Mouse (Mus musculus) mouse embryonic stem cell (cell line): ENCODE data around the gene Higd1c.
"Not testable (repeated sequence)": the region's sequence is repeated elsewhere in the genome, so short reads cannot be mapped to it uniquely, and the experiment has no call there.

Experiments used
- in situ Hi-C, 2 experiments: fragments of 300-500 bp; cut with MboI; formaldehyde crosslinking; loops; 1 replicate in 1 of 2; 3 replicates in 1 of 2; pipeline ENCODE4 v1.14.3; 2019 to 2020; ENCODE audit warnings: low sequenced_read_pairs in 2 of 2, low pct_unique_long_range_greater_than_20kb in 1 of 2, mixed read lengths in 1 of 2; ENCODE audit not compliant: unreplicated experiment in 1 of 2

Gene Higd1c

DNA sequence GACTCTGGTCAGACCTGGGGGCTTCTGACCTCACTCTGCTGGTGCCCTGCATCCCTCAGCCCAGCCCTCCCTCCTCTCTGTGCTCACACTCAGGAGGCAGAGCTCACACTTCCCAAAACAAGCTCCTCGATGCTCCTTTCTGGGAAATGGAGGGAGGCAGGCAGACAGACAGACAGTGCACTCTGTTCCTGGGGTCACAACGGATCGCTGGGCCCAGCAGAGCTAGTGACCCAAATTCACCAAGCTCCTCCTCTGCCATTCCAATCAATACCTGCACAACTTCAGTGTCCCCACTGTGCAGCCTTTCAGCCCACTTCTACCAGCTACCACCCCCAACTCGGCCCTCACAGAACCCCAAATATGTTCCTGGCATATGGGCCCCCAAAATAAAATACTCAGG is 37.5 kb downstream of the Higd1c start:
- in situ Hi-C loops = no loop called here

DNA sequence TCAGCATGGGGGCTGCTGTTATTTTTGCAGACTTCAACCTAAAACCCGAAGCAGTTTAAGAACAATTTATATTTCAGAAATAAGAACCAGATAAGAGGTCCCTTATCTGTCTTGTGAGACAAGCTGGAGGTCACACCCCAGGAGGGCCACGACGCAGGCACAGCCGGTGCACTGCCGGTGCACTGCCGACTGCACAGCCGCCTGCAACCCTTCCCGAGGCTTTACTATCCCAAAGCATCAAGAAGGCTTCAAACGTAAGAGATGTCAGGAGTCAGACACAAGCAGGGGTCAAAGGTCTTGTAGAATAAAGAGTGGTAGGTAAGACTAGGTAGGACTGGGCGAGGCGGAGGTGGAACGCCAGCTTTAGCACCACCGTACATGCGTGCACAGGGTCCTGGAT is 38.0 kb downstream of the Higd1c start:
- in situ Hi-C loops = no loop called here

GRCm38 (mm10) chr15:100402798-100403197 is 38.5 kb downstream of the Higd1c start:
- in situ Hi-C loops = no loop called here

- in situ Hi-C loops = no loop called here
Observed at GRCm38 (mm10) chr15:100403318-100404000, 39.1 kb downstream of the Higd1c start.

DNA sequence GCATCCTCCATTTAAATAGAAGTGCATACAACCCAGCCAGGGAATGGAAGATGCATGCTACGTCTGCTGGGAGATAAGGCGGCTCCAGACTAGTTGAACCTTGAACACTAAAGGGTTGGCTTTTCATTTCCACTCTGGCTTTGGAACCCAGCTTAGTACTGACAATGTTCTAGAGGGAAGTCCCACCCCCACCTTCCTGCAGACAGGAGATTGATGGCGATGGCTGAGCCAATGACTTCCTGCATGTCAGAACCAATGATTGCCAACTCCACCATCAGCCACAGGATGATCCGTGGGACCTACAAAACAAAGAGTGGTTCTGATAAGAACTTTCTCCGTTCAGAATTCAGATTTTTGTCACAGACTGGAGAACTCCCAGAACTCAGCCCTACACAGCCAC is 41.7 kb downstream of the Higd1c start:
- in situ Hi-C loops = no loop called here

GRCm38 (mm10) chr15:100410918-100411672 is 46.8 kb downstream of the Higd1c start:
- in situ Hi-C loops = no loop called here

DNA sequence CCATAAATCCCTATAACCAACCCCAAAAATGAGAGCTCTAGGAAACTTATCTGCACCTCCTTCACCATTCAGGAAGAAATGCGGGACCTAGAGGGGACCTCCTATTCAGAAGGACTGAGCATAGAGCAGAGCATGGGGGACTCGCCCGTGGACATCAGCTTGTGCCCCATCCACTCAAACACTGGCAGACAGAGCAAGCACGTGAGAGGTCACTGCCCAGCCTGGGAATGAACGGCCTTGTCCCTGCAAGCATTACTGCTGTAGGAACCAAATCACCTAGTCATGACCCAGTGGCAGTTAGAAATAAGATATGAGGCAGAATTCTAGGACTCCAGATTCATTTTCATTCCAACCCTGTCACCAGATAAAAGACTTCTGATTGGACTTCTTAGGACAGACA is 47.4 kb downstream of the Higd1c start:
- in situ Hi-C loops = no loop called here

- in situ Hi-C loops = no loop called here
Observed at GRCm38 (mm10) chr15:100413306-100413705, 49.0 kb downstream of the Higd1c start.

- in situ Hi-C loops = no loop called here
Observed at GRCm38 (mm10) chr15:100414011-100414410, 49.7 kb downstream of the Higd1c start.

DNA sequence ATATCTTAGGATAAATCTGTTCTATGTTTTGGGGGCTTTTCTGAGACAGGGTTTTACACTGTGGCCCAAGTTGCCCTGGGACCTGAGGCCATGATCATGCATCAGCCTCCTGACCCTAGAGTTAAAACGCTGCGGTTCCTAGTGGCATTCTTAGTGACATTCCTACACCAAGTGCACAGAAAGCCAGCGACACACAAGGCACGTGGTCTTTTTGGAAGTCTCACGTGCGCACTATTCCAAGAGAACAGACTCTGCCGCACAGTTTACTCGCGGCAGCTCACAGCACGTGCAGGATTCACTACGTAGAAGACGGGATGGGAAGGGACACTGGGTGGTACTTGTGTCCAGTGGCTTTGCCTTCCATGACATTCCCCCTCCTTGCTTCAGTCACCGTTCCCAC is 50.6 kb downstream of the Higd1c start:
- in situ Hi-C loops = no loop called here

GRCm38 (mm10) chr15:100415684-100416083 is 51.3 kb downstream of the Higd1c start:
- in situ Hi-C loops = no loop called here

DNA sequence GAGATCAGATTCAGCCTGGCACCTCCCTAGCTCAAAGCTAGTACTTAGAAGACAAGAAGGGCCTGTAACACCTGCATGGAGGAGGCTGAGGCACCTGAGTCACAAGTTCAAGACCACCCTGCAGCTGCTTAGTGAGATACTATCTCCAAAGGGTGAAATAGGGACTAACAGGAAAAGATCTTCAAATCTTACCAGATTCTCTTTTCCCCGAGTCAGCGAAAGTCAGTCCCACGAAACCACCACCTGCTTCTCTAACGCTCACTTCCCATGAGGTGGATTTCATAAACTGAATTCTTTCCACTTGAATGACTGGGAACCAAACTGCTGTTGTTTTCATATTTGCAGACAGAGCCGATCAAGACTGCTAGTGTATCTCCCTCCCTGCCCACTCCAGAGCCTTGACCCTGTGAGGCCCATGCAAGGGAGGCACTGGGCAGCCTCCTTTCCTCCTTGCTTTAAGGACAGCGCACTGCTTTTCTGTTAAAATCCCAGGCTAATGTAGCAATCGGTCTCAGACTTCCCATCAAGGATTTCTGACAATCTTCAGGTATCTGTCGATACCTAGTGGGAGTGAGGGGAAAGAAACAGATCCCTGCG is 53.6 kb downstream of the Higd1c start:
- in situ Hi-C loops = no loop called here

DNA sequence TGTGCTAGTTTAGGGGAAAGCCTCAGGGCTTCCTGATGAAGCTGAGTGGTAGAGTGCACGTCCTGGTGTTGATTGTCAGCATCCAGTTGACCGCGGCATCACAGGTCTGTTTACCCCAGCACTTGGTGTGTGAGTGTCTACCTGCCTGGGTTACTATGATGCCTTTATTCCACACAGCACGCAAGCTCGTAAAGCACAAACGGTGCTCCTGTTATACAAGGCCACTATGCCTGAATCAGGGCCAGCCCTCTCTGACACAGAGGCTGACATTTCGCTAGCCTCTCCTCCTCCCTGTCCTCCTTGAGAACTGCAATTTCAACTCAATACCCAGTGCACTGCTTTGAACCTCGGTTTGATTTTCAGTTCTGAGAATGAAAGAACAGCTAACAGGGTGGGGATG is 55.0 kb downstream of the Higd1c start:
- in situ Hi-C loops = no loop called here

DNA sequence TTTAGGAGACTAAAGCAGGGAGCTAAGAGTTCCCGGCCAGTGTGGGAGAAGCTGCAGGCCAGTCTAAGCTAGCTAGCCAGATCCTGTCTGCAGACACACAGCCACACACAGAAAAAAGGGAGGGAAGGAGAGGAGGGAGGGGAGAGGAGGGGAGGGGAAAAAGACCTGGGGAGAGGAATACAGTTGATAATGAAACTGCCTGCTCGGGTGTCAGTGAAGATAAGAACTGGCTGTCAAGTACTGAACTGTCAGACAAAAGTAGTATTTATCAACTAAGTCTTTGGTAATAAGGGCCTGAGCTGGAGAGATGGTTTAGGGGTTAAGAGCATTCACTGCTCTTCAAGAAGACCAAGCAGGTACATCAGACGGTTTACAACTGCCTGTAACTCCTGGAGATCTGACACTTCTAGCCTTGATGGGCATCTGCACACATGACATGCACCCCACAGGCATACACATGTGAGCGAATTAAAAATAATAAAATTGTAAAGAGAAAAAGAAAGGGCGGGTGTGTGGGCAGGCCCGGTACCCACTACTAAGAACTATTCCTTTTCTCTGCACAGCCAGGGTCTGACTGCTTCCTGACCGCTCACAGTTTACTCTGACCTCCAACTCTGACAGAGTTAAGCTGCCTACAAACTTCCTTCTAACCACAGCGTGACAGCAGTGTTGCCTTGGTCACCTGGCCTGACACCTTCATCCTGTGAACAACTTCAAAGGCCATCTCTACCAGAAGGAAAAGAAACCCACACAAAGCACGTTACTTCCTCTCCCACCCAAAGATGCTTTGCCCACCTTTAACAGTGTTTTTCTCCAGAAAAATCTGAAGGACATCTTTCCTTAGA is 55.8 kb downstream of the Higd1c start:
- in situ Hi-C loops = no loop called here

- in situ Hi-C loops = no loop called here
Observed at GRCm38 (mm10) chr15:100421059-100421757, 56.9 kb downstream of the Higd1c start.

DNA sequence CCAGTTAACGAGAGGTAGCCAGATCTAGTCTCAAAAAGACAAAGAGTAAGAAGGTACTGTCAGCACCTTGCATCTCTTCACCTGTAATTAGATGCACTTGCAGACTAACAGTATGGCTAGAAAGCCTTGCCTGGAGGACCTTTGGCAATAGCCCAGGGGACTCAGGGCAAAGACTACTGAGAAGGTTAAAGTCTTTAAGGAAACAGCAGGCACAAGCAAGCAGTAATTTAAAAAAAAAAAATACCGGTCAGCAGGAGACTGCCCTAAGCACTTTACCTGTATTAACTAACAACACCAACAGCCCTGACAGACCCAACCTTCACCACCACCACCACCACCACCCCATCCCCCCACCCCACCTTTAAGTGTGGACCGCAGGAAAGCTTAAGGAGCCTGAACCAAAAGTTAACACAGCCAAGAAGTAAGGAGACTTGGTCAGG is 57.4 kb downstream of the Higd1c start, which contains the start of gene Gm5475:
Gene Gm5475, plus strand, starts transcription at position 390 of the 440 bp plus-strand sequence.
- in situ Hi-C loops = not testable (repeated sequence)

DNA sequence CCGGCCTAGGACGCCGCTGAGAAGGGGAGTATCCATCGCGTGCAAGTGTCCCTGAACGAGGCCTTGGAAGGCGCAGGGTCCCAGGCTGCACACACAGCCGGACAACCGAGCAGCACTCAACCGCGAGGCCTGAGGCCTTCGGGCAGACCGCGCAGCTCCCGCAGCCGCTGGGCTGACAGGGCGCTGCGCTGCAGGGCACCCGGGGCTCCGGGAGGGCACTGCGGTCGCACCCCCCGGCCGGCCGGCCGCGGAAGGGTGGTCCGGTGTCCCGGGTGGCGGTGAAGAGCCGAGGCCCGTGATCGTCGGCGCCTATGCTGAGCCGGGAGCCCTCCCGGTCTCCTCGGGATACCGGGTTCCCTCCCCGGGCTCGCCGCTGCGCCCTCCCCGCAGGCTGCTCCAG is 58.1 kb downstream of the Higd1c start:
- in situ Hi-C loops = no loop called here
